Mouse (Mus musculus): ENCODE measurements around the gene Ntn1.

- TF ChIP-seq POLR2A (IDR thresholded peaks at IDR 0.05; ENCODE audit: low read depth, low read length) (no peak), CTCF (IDR thresholded peaks at IDR 0.05; ENCODE audit: borderline replicate concordance, insufficient read depth, low read length) (no peak)
Observed at GRCm38 (mm10) chr11:68286142-68286808, 114.3 kb downstream of the Ntn1 start.

Measured in embryonic fibroblast, embryonic 13.5 days (primary cell).